Mouse (Mus musculus) forebrain, embryonic 13.5 days (tissue): ENCODE measurements around the gene St6gal1. TPM values are rescaled to one million over a fixed set of nuclear protein-coding genes. Genes with fewer than 3 reads are reported as not detected.

ENCODE experiments used
- ATAC-seq: fragments of 200-750 bp; cut with Nextera tagmentation; 2 replicates; pipeline ENCODE4 v1.8.0; 2017
- H3K27ac ChIP-seq: fragments of 300-500 bp; sonication (generic); 2 replicates; pipeline ENCODE4 v1.5.1; 2015; ENCODE audit warnings: inconsistent platforms, mild to moderate bottlenecking, moderate library complexity
- H3K27me3 ChIP-seq: fragments of 300-500 bp; sonication (generic); 2 replicates; pipeline ENCODE4 v1.6.1; 2015; ENCODE audit warnings: mild to moderate bottlenecking, inconsistent platforms
- H3K36me3 ChIP-seq: fragments of 300-500 bp; sonication (generic); 2 replicates; pipeline ENCODE4 v1.6.1; 2015; ENCODE audit warnings: mild to moderate bottlenecking, inconsistent platforms; ENCODE audit not compliant: poor library complexity, severe bottlenecking
- H3K4me1 ChIP-seq: fragments of 300-500 bp; sonication (generic); 2 replicates; pipeline ENCODE4 v1.6.1; 2015; ENCODE audit warnings: inconsistent platforms
- H3K4me2 ChIP-seq: fragments of 300-500 bp; sonication (generic); 2 replicates; pipeline ENCODE4 v1.6.1; 2015; ENCODE audit warnings: inconsistent platforms, mild to moderate bottlenecking, moderate library complexity
- H3K4me3 ChIP-seq: fragments of 300-500 bp; sonication (generic); 2 replicates; pipeline ENCODE4 v1.5.1; 2015; ENCODE audit warnings: mild to moderate bottlenecking, inconsistent platforms
- H3K9ac ChIP-seq: fragments of 300-500 bp; sonication (generic); 2 replicates; pipeline ENCODE4 v1.6.1; 2015; ENCODE audit warnings: mild to moderate bottlenecking, inconsistent platforms
- H3K9me3 ChIP-seq: fragments of 300-500 bp; sonication (generic); replicated peaks from 2 replicates; pipeline ENCODE4 v1.6.1; 2016; ENCODE audit warnings: inconsistent platforms
- WGBS: fragments of 180-500 bp; shearing (Covaris S2); methylation state at CpG from one replicate; pipeline ENCODE4 v1.1.7; 2015; 5-methylcytosine and 5-hydroxymethylcytosine counted together
- polyA plus RNA-seq: library from polyadenylated mRNA; unstranded; fragments of >200 nt; fragmentation: Nextera tagmentation; extraction: Ambion mirVana; gene quantifications from 2 replicates; pipeline ENCODE4 v1.2.1, GENCODE M21; 2015

Gene St6gal1
- polyA plus RNA-seq, 1 experiment from 2014 or later, result 39.5 TPM

DNA sequence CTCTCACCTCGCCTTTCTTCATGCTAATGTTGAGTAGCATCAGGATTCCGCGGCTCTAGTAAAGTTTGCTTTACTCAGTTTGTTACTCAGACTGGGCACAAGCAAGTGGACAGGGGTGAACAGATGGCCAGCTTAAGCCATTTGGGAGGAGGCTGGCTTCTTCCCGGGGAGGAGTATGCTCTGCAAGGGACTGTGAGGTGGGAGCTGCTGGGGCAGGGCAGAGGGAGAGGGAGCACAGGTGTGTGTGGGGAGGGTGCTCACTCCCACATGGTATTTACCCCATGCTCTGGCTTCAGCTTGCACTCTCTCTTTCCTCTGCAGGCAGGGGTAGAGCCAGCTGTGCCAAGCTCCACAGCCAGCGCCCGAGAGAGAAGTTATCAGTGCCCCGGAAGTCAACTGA is 32.1 kb downstream of the St6gal1 start:
- Histone ChIP-seq H3K4me2 (no peak overlapping the region), H3K4me1 (peaks cover 51% of the 10 kb centered on the region), H3K9me3 (no peaks in the 10 kb centered on the region), H3K27me3 (no peaks in the 10 kb centered on the region), H3K27ac (no peak overlapping the region; the same call in 1 of the 2 replicates), H3K4me3 (no peak overlapping the region), H3K9ac (no peak overlapping the region), H3K36me3 (peaks cover 7% of the 10 kb centered on the region; the same call in 1 of the 2 replicates)
- WGBS, result 63% methylated on average over 7 of the region's 7 CpGs
- no peak for ATAC-seq

DNA sequence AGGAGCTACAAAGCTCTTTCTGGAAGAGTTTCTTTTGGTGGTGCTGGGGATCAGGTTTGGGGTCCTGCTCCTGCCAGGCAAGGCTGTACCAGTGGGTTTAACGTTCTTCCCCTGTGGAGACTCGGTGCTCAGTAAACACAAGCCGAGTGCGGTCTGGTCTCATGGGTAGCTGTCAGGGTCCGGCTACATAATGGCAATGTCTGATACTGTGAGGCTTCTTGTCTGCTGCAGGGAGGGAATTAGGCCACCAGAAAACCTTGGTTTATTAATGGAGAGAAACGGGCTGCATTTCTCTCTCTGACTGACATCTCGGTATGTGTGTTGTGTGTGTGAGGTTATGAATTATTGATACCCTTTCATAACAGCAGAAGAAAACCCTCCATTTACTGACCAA is 33.9 kb downstream of the St6gal1 start:
- H3K4me2 ChIP-seq, result no peak overlapping the region
- no peak for ATAC-seq
- H3K27ac ChIP-seq, result peak overlapping the region; percentile 63
- peaks cover 11% of the 10 kb centered on the region; the same call in 1 of the 2 replicates for H3K36me3 ChIP-seq
- peaks cover 50% of the 10 kb centered on the region for H3K4me1 ChIP-seq
- no peak overlapping the region for H3K4me3 ChIP-seq
- H3K9me3 ChIP-seq, result no peaks in the 10 kb centered on the region
- H3K27me3 ChIP-seq, result no peaks in the 10 kb centered on the region
- H3K9ac ChIP-seq, result 0 out of 2 replicates have a peak overlapping the region, but pooled peaks have one; percentile 16
- WGBS, result 7% methylated on average over 7 of the region's 7 CpGs

DNA sequence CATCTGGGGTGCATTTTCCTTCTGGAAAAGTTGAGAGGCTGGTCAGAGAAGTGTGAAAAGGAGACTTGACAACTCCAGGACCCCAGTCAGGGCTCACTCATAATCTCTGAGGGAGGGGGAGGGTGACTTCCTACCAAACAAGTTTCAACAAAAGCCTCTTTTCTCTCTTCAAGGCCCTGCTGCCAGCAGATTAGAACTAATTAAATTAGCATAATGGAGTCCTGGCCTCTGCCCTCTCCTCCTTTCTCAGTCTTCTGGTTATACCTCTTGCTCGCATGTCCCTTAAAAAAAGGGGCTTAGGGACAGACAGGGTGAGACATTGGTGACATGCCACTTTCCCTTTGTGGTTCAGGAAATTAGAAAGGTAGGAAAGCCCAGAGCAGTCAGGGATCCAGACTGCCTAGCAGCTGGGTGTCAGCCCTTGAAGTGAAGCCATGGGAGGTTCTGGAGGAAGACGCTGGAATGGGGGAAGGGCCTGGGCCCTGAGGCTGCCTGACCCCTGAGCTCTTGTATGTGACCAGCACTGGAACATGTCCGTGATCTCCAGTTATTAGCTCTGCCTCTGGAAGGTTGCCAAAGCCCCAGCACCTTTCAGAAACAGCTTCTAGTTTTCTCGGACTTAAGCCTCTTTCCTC is 34.4 kb downstream of the St6gal1 start:
- peak; percentile 39; the same call in 1 of the 2 replicates for ATAC-seq
- peaks cover 13% of the 10 kb centered on the region for H3K36me3 ChIP-seq
- WGBS, result 3% methylated on average over 4 of the region's 4 CpGs

DNA sequence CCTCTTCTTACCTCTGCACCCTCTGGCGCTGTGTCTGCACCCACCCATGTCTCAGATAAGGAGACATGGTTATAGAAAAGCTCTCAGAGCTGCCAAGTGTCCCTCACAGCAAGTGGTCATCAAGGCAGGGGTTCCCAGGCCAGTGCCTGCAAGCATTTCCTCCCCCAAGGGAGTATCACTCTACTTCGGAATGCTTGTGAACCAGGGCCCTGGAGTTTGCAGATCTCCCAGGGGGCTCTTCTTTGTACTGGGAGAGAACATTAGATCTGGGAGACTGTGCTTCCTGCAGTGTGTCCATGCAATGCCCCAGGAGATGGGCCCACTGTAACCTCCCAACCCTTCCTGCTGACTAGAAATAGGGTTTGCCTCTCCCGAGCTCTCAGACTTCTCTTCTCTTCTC is 35.0 kb downstream of the St6gal1 start:
- H3K4me2 ChIP-seq, result no peak overlapping the region
- WGBS, result 31% methylated on average over 3 of the region's 3 CpGs
- H3K4me3 ChIP-seq, result no peak overlapping the region
- H3K27ac ChIP-seq, result 0 out of 2 replicates have a peak overlapping the region, but pooled peaks have one; percentile 12
- no peak overlapping the region for H3K9ac ChIP-seq
- no peak for ATAC-seq
- H3K36me3 ChIP-seq, result peaks cover 19% of the 10 kb centered on the region
- H3K27me3 ChIP-seq, result no peaks in the 10 kb centered on the region
- peaks cover 45% of the 10 kb centered on the region for H3K4me1 ChIP-seq
- no peaks in the 10 kb centered on the region for H3K9me3 ChIP-seq

More for the DNA sequence above, 34.4 kb downstream of the St6gal1 start:
- Histone ChIP-seq H3K9me3 (no peaks in the 10 kb centered on the region), H3K4me1 (peaks cover 47% of the 10 kb centered on the region), H3K27me3 (no peaks in the 10 kb centered on the region), H3K27ac (0 out of 2 replicates have a peak overlapping the region, but pooled peaks have one; percentile 41), H3K4me3 (no peak overlapping the region), H3K4me2 (no peak overlapping the region), H3K9ac (no peak overlapping the region)

DNA sequence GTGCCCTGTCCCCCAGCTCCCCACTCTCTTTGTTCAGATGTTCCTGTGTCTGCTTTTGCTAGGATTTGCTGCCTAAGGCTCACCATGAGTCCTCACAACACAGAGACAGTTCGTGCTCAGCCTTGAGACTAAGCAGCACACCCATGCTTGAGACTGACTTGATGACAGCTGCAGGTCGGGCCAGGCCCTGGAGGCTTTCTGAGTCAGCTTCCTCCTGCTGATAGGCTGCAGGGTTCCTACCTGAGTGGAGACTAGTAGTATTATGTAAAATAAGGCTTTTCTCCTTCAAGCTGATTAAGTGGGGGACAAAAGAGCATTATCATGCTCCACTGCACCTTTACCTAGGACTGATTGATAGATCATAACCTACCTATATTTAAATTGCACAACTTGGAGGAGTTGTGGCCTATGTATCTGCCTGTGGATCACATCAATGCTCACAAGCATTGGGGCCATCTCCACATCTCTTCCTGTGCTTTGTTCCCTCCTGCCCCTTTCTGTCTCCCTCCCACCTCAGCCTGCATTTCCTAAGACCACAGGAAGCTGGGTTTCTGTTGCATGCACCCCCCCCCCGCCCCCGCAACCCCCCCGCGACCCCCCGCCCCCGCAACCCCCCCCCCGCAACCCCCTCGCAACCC is 37.7 kb downstream of the St6gal1 start:
- Histone ChIP-seq H3K4me2 (no peak overlapping the region), H3K9ac (no peak overlapping the region), H3K4me1 (peaks cover 52% of the 10 kb centered on the region), H3K4me3 (no peak overlapping the region), H3K36me3 (peaks cover 29% of the 10 kb centered on the region), H3K9me3 (no peaks in the 10 kb centered on the region), H3K27me3 (no peaks in the 10 kb centered on the region), H3K27ac (no peak overlapping the region)
- WGBS, result 7% methylated on average over 2 of the region's 10 CpGs
- ATAC-seq, result no peak

DNA sequence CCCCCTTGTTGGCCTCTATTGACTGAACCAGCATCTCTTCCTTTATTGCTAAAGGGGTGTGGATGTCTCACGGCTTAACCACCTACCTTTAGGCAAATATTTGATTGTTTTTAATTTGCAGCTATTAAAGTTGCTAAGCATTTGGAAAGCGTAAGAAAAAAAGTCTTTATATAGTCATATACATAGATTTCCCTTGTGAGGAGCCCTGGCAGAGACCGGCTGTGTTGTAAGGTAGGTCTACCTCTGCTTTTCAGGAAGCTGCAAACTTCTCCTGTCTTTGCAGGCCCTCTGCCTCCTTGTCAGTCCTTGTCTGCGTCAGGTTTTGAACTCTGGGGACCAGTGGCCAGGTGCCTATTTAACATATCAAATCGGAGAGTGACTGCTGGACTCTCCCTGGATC is 38.3 kb downstream of the St6gal1 start:
- Histone ChIP-seq H3K4me3 (no peak overlapping the region), H3K9me3 (no peaks in the 10 kb centered on the region), H3K4me2 (no peak overlapping the region), H3K27me3 (no peaks in the 10 kb centered on the region), H3K9ac (no peak overlapping the region), H3K36me3 (peaks cover 29% of the 10 kb centered on the region), H3K27ac (no peak overlapping the region), H3K4me1 (peaks cover 47% of the 10 kb centered on the region)
- WGBS, result 32% methylated on average over 5 of the region's 5 CpGs
- no peak for ATAC-seq

DNA sequence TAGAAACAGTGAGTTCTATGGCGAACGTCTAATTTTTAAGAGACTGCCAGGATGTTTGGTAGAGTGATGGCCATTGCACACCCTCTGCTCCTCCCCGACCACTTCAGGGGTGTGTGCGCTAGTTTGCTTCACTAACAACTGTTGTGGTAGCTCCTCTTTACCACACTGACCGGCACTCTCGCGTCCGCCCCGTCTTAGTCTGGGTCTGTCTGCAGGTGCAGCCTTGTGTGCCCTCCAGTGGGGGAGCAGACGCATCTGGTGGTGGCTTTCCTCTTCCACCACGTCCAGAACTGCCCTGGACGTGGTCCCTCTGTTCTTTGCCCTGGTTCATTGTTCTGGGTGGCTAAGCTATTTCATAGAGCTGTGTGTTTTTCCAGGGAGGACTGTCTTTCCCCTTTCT is 40.5 kb downstream of the St6gal1 start:
- Histone ChIP-seq H3K27ac (no peak overlapping the region; the same call in 1 of the 2 replicates), H3K4me3 (no peak overlapping the region), H3K36me3 (peaks cover 32% of the 10 kb centered on the region), H3K4me1 (peaks cover 35% of the 10 kb centered on the region), H3K4me2 (no peak overlapping the region), H3K9me3 (no peaks in the 10 kb centered on the region), H3K9ac (no peak overlapping the region), H3K27me3 (no peaks in the 10 kb centered on the region)
- 81% methylated on average over 12 of the region's 12 CpGs for WGBS
- ATAC-seq, result no peak

DNA sequence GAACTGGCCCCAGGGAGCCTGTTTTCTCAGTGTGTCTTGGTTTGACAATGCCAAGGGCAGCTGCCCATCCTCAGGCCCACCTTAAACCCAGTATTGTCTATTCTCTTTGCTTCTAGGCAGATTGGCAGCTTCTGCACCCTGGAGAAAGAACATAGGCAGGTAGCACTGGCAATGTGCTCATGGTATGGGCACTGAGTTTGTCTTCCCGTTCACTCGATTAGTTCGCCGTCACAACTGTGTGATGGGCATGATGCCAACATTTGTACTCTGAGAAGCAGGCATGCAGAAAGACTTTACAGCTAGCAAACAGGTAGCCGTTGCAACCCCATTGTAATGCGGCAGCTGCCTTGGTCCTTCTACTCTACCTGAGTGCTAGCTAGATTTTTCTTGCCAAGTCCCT is 40.9 kb downstream of the St6gal1 start:
- Histone ChIP-seq H3K36me3 (peaks cover 27% of the 10 kb centered on the region), H3K9ac (no peak overlapping the region), H3K4me1 (peaks cover 40% of the 10 kb centered on the region), H3K27ac (no peak overlapping the region), H3K4me3 (no peak overlapping the region), H3K9me3 (no peaks in the 10 kb centered on the region), H3K27me3 (no peaks in the 10 kb centered on the region), H3K4me2 (no peak overlapping the region)
- ATAC-seq, result no peak
- WGBS, result 41% methylated on average over 6 of the region's 6 CpGs

DNA sequence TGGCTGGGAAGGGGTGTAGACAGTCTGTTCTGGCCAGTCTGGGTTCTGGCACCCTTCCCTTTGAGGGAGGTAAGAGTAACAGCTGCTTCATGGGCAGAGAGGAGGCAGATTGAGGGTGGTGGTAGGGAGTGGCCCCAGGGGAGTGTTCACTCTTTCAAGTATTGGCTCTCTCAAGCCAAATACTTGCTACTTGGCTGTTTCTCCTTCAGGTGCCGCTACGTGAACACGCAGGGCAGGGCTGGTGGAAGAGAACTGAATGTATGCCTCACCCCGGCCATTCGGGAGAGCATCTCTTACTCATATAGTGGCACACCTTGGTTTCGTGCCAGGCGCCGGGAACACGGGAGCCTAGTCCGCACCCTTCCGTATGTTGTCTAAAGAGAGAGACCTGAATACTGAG is 41.8 kb downstream of the St6gal1 start:
- Histone ChIP-seq H3K4me2 (no peak overlapping the region), H3K27me3 (no peaks in the 10 kb centered on the region), H3K4me1 (peaks cover 48% of the 10 kb centered on the region), H3K9ac (no peak overlapping the region), H3K4me3 (no peak overlapping the region), H3K9me3 (no peaks in the 10 kb centered on the region), H3K36me3 (peaks cover 25% of the 10 kb centered on the region), H3K27ac (no peak overlapping the region)
- ATAC-seq, result no peak
- 93% methylated on average over 11 of the region's 11 CpGs for WGBS

DNA sequence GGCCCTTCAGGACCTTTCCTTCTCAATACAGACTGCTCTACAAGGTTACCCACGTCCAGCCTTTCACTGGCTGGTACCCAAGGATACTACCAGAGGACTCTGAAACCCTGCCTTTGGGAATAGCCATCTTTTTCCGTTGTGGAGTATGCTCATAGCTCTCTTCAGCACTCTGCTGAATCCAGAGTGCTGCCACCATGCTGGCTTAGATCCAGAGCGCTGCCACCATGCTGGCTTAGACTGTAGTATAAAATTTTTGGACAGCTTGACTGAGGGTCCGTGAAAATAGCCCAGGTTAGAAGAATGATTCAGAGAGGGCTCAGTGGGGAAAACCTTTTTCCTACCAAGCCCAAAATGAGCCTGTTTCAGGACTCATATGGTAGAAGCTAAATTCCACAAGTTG is 42.4 kb downstream of the St6gal1 start:
- 84% methylated on average over 4 of the region's 4 CpGs for WGBS
- Histone ChIP-seq H3K9ac (no peak overlapping the region), H3K4me1 (peaks cover 51% of the 10 kb centered on the region), H3K4me2 (no peak overlapping the region), H3K27ac (no peak overlapping the region), H3K4me3 (no peak overlapping the region), H3K36me3 (peaks cover 25% of the 10 kb centered on the region), H3K9me3 (no peaks in the 10 kb centered on the region), H3K27me3 (no peaks in the 10 kb centered on the region)
- no peak for ATAC-seq

DNA sequence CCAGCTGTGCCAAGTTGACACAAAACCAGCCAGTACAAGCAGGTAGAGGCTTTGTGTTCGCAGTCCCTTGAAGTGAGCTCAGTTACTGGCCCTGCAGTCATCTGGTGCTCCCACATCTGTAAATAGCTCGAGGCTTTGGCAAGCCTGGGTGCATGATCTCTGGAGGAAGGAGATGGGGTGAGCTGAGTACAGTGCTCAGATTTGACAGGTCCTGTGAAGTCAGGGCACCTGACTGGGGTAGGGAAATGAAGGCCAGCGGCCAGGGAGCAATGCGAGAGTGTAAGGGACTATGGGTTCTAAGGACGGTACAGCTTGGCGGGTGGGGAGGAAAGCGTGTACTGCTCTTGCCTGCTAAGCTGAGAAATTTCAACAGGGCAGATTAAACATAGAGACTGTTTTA is 43.7 kb downstream of the St6gal1 start:
- peaks cover 58% of the 10 kb centered on the region for H3K4me1 ChIP-seq
- H3K9me3 ChIP-seq, result no peaks in the 10 kb centered on the region
- H3K4me2 ChIP-seq, result no peak overlapping the region
- H3K36me3 ChIP-seq, result peaks cover 22% of the 10 kb centered on the region
- no peak overlapping the region for H3K9ac ChIP-seq
- 92% methylated on average over 7 of the region's 7 CpGs for WGBS
- no peak overlapping the region for H3K4me3 ChIP-seq
- no peaks in the 10 kb centered on the region for H3K27me3 ChIP-seq
- no peak for ATAC-seq
- H3K27ac ChIP-seq, result no peak overlapping the region

DNA sequence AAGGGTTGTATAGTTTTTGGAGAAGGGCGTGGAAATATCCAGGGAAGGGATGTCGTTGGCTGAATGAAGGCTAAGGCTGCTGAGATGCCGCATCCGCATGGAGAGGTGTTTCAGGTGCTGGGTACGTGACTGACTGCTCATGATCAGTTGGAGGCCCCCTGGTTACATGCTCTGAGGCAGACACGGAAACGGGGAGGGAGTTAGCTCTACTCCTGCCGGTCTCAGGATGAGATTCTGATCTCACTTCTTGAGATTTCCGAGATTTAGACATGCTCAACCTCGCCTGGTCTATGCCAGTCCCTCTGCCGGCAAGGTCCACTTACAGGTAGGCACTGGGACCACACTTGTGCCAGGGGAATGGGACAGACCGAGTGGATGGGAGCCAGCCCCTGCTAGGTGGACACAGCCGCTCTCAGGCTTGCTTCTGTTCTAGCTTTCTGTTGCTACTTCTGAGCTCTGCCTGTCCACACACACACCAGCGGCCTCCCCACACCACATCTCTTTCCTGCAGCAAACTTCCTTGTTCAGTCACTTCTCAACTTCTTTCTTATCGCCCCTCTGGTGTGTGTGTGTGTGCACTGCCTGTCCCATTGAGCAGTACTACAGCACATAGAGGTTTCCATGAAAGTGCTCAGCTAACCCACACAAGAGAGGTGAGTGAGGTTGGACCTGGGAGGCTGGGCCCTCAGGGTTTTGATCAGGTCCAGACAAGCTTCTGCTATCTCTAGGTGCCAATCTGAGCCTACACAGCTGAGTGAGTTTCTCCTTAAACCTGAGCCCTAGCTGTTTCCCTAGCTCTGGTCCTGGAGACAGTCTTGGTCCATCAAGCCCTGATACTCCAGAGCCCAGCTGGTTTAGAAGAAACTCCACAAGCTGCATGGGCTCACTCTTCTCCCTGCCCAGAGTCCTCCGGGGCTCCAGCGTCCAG is 44.8 kb downstream of the St6gal1 start:
- no peaks in the 10 kb centered on the region for H3K27me3 ChIP-seq
- no peak overlapping the region for H3K9ac ChIP-seq
- H3K27ac ChIP-seq, result 0 out of 2 replicates have a peak overlapping the region, but pooled peaks have one; percentile 51
- no peak for ATAC-seq
- H3K4me2 ChIP-seq, result no peak overlapping the region
- H3K4me1 ChIP-seq, result peaks cover 65% of the 10 kb centered on the region
- no peak overlapping the region for H3K4me3 ChIP-seq
- no peaks in the 10 kb centered on the region for H3K9me3 ChIP-seq
- 84% methylated on average over 17 of the region's 17 CpGs for WGBS
- peaks cover 16% of the 10 kb centered on the region for H3K36me3 ChIP-seq
